Mouse (Mus musculus) liver, embryonic 12.5 days (tissue): ENCODE measurements at regions not wholly inside any gene's neighbourhood (a gene's known extent, or its start where the extent isn't known, plus 50 kb on each side); places are given as distances from the start of the nearest gene placed in this dataset.

Experiments used
- ATAC-seq: fragments of 200-750 bp; cut with Nextera tagmentation; 2 replicates; pipeline ENCODE4 v1.8.0; 2017; ENCODE audit warnings: moderate number of reproducible peaks, mild to moderate bottlenecking, moderate library complexity
- H3K27ac ChIP-seq: fragments of 300-500 bp; sonication (generic); 2 replicates; pipeline ENCODE4 v1.5.1; 2016; ENCODE audit warnings: mild to moderate bottlenecking
- H3K27me3 ChIP-seq: fragments of 300-500 bp; sonication (generic); replicated peaks from 2 replicates; pipeline ENCODE4 v1.6.1; 2016; ENCODE audit warnings: mild to moderate bottlenecking, moderate library complexity
- H3K36me3 ChIP-seq: fragments of 300-500 bp; sonication (generic); 2 replicates; pipeline ENCODE4 v1.6.1; 2016; ENCODE audit warnings: mild to moderate bottlenecking, moderate library complexity
- H3K4me1 ChIP-seq: fragments of 300-500 bp; sonication (generic); 2 replicates; pipeline ENCODE4 v1.6.1; 2016
- H3K4me2 ChIP-seq: fragments of 300-500 bp; sonication (generic); 2 replicates; pipeline ENCODE4 v1.6.1; 2016; ENCODE audit warnings: mild to moderate bottlenecking, moderate library complexity
- H3K4me3 ChIP-seq: fragments of 300-500 bp; sonication (generic); 2 replicates; pipeline ENCODE4 v1.5.1; 2016; ENCODE audit warnings: mild to moderate bottlenecking, moderate library complexity
- H3K9ac ChIP-seq: fragments of 300-500 bp; sonication (generic); 2 replicates; pipeline ENCODE4 v1.6.1; 2016; ENCODE audit warnings: mild to moderate bottlenecking, moderate library complexity
- H3K9me3 ChIP-seq: fragments of 300-500 bp; sonication (generic); replicated peaks from 2 replicates; pipeline ENCODE4 v1.6.1; 2016; ENCODE audit warnings: mild to moderate bottlenecking, moderate library complexity
- whole genome bisulfite sequencing: fragments of 180-500 bp; shearing (Covaris S2); methylation state at CpG from one replicate; pipeline ENCODE4 v1.1.7; 2016; ENCODE audit not compliant: insufficient replicate concordance; 5-methylcytosine and 5-hydroxymethylcytosine counted together

DNA sequence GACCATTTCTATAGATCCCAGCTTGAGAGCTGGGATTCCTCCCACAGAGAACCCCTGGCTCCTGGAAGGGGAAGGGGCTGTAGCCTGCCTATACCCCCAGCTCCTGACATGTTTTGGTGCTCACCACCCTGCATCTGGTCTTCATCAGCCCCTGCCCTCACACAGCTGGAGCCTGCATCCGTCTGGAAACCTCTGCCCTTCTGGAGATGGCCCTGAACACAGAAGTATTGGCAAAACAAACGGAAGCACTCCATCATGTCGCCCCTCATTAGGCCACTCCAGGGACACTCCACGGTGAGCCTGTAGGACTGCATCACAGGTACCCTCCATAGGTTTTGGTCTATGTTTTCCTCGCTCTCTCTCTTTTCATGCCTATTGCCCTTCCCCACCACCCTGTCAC, 231.3 kb downstream of the Rybp start:
- Histone ChIP-seq H3K4me2 (no peak overlapping the region), H3K9me3 (no peaks in the 10 kb centered on the region), H3K27ac (no peak overlapping the region), H3K4me3 (no peak overlapping the region), H3K27me3 (peaks cover 15% of the 10 kb centered on the region), H3K9ac (no peak overlapping the region), H3K36me3 (no peaks in the 10 kb centered on the region), H3K4me1 (no peaks in the 10 kb centered on the region)
- ATAC-seq: no peak
- WGBS: 61% methylated on average over 5 of the region's 5 CpGs

DNA sequence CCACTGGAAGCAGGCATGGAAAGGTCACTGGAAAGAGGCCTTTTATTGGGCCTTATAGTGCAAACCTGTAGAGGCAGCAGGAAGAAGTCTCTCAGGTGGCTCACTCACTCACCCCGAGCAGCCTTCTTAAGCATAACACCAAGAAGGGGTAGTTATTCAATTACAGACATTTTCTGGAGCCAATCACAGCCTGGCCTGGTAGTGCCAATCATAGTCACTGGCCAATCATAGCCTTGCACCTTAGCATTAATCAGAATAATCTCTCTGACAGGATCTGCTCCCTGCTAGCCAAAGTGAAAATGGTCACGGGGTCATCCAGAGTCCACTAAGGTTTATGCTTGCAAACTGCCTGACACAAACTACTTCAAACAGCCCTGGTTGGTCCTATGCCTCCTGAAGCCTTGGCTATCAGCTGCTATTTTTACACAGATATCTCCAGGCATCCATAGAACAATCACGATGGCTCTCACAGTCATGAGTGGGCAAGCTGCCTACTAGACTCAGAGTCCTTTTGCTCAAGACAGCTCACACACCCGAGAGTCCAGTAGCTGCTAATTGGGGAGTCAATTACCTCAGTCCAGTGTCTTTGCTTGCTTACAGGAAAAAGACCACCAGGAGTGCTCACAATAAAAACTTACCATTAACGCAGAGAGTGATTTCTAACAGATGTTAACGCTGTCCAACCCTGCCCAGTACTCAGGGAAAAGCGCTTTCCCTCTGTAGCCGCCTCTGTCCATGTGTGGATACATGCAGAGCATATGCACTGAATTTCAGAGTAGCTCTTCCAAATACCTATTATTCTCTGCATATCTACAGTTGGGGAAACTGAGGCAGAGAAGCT, 234.1 kb downstream of the Rybp start:
- 61% methylated on average over 8 of the region's 8 CpGs for WGBS
- H3K4me3 ChIP-seq: no peak overlapping the region
- H3K4me2 ChIP-seq: no peak overlapping the region
- H3K9me3 ChIP-seq: no peaks in the 10 kb centered on the region
- ATAC-seq: no peak
- H3K9ac ChIP-seq: no peak overlapping the region
- peaks cover 9% of the 10 kb centered on the region for H3K27me3 ChIP-seq
- H3K4me1 ChIP-seq: no peaks in the 10 kb centered on the region
- H3K27ac ChIP-seq: no peak overlapping the region
- no peaks in the 10 kb centered on the region for H3K36me3 ChIP-seq

DNA sequence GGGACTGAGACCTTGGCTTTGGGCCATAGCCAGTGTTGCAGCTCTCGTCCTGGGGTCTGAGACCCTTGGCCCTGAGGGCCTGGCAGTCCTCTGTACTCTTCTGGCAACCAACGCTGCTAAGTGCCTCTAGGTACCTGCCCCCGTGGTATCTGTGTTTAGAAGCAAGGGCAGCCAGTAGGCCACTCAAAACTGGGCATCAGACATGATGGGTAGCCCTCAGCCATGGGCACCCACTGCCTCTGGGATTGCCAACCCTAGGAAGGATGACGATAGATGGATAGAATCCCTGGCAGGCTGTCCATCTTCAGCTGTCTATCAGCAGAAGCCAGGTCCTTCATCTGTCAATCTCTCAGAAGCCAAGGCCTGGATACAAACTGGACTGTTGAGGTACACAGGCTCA, 234.9 kb downstream of the Rybp start:
- Histone ChIP-seq H3K4me1 (0 out of 2 replicates have a peak, but pooled peaks cover 6% of the 10 kb centered on the region), H3K4me3 (no peak overlapping the region), H3K9ac (no peak overlapping the region), H3K27ac (no peak overlapping the region), H3K36me3 (no peaks in the 10 kb centered on the region), H3K4me2 (no peak overlapping the region), H3K27me3 (peaks cover 2% of the 10 kb centered on the region), H3K9me3 (no peaks in the 10 kb centered on the region)
- 71% methylated on average over 4 of the region's 4 CpGs for WGBS
- no peak for ATAC-seq

DNA sequence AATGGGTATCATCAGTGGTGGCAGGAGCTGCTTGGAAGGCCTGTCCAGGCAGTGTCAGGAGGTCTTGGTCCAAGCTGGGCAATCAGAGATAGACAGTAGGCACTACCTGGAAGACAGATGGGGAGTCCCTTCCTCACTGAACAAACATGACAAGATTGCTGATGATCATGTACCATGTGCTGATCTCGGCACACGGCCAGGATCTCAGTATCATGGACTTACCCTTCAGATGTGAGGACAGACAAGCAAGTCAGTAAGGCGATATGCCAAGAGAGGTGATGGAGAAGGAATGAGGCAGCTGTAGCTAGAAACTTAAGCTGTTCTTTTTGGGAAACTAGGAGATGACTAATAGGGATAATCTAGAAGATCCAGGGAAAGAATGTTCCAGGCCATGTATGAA, 238.2 kb downstream of the Rybp start:
- 72% methylated on average over 3 of the region's 3 CpGs for WGBS
- no peak for ATAC-seq
- H3K4me1 ChIP-seq: peaks cover 24% of the 10 kb centered on the region; the same call in 1 of the 2 replicates

DNA sequence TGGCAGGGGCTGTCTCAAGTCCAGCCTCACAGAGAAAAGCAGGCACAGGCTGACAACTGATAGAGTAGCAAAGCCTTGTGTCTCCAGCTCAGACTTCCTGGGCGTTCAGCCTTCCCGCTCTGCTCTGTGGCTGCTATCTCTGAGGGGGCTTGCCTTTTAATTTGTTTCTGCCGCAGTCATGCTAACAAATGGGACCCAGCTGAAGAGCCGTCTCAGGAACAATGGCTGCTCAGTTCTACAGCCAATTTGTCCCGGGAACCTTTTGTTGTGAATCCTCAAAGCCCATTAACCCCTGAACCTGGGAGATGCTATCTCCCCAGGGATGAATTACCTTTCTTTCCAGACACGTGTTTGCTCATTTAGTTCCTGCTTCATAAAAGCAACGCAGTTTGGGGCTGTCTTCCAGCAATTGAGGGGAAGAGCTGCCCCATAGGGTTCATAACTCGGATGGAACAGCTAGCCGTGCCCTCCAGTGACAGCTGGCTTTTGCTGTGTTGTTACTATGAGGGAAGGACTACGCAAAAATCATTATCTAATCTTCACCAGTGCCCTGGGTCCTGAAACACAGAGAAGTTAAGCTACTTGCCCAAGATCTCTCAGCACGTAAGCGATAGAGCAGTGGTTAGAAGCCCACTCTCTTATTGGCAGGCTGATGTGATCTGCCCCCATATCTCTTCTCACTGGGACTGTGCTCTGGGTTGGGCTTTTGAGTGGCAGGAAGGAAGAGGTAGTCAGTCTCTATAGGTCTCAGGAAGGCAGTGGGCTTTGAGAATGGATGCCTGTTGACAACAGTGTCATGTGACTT, 240.9 kb downstream of the Rybp start:
- peaks cover 3% of the 10 kb centered on the region; the same call in 1 of the 2 replicates for H3K27me3 ChIP-seq
- no peaks in the 10 kb centered on the region for H3K9me3 ChIP-seq
- no peaks in the 10 kb centered on the region for H3K36me3 ChIP-seq
- H3K4me1 ChIP-seq: peaks cover 24% of the 10 kb centered on the region; the same call in 1 of the 2 replicates
- no peak overlapping the region for H3K4me3 ChIP-seq
- H3K4me2 ChIP-seq: peak overlapping the region; percentile 1
- no peak overlapping the region for H3K9ac ChIP-seq
- ATAC-seq: 0 out of 2 replicates have a peak, but pooled peaks have one; percentile 40
- no peak overlapping the region for H3K27ac ChIP-seq
- 14% methylated on average over 12 of the region's 12 CpGs for WGBS

More for the DNA sequence above, 238.2 kb downstream of the Rybp start:
- Histone ChIP-seq H3K9ac (no peak overlapping the region), H3K27me3 (no peaks in the 10 kb centered on the region; the same call in 1 of the 2 replicates), H3K36me3 (no peaks in the 10 kb centered on the region), H3K4me3 (no peak overlapping the region), H3K27ac (no peak overlapping the region), H3K9me3 (no peaks in the 10 kb centered on the region), H3K4me2 (no peak overlapping the region)

DNA sequence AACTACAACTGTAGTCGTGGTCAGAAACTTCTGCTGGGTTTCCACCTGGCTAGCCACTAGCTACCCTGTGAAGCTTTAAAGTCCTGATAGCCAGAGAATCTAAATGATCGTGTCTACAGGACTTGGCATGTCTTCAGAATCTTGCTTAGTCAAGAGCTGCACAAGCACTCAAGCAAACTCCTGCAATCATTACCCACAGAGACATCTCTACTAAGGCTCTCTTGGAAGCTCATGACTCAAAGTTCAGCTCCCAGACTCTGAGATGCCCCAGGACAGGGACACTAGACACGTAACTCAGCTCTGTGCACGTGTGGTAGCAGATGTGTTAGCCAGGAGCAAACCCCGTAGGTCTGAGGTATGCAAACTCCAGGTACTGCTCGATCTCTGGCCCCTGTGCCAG, 242.2 kb downstream of the Rybp start:
- Histone ChIP-seq H3K9me3 (no peaks in the 10 kb centered on the region), H3K27me3 (peaks cover 3% of the 10 kb centered on the region; the same call in 1 of the 2 replicates)
- ATAC-seq: no peak

DNA sequence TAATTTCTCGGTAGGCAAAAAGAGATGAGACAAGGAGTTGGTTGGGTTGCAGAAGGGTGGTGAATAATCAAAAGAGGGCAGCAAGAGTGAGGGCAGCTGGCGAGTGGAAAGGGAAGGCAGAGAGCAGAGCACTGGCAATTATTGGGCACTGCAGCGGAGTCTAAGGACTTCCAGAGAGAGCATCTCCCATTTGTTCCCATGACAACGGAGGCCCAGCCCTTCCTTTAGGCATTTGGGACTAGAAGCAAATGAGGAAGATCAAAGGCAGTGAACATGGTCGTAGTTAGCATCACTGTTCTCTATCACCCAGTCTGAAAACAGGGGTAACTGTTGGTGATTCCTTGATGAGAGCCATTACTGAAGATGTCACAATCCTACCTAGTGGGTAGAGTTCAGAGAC, 246.1 kb downstream of the Rybp start:
- no peaks in the 10 kb centered on the region for H3K36me3 ChIP-seq
- no peak overlapping the region for H3K27ac ChIP-seq
- 53% methylated on average over 5 of the region's 5 CpGs for WGBS
- H3K27me3 ChIP-seq: peaks cover 19% of the 10 kb centered on the region; the same call in 1 of the 2 replicates
- peaks cover 15% of the 10 kb centered on the region for H3K4me1 ChIP-seq
- no peak for ATAC-seq
- no peak overlapping the region for H3K4me3 ChIP-seq
- no peak overlapping the region for H3K4me2 ChIP-seq
- H3K9me3 ChIP-seq: no peaks in the 10 kb centered on the region
- no peak overlapping the region for H3K9ac ChIP-seq

More for the DNA sequence above, 242.2 kb downstream of the Rybp start:
- no peak overlapping the region for H3K27ac ChIP-seq
- H3K9ac ChIP-seq: no peak overlapping the region
- no peaks in the 10 kb centered on the region for H3K36me3 ChIP-seq
- H3K4me1 ChIP-seq: peaks cover 32% of the 10 kb centered on the region
- WGBS: 63% methylated on average over 6 of the region's 6 CpGs
- H3K4me3 ChIP-seq: no peak overlapping the region
- no peak overlapping the region for H3K4me2 ChIP-seq

DNA sequence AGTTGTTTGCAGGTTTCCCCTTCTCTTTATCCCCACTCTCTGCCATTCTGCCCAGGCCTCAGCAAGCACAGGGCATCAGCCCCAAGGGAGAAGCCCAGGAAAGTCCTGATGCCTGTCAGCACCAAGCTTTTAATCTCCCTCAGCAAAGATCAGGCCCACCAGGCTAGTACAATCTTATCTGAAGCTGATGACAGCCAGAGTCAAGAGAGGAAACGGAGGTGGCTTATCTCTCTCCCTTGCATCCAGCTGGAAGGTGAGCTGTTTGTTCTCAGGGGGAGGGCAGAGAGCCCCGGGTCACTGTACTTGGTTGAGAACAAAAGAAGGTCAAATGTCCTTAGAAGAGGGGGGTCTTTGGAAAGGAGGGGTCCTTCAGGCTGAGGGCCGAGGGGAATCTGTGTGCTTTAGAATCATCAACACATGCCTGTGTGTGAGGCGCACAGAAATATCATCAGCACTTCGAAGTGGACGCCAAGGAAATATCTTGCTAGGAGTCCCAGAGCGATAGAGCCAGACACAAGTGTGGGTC, 246.8 kb downstream of the Rybp start:
- no peak overlapping the region for H3K4me3 ChIP-seq
- peaks cover 19% of the 10 kb centered on the region; the same call in 1 of the 2 replicates for H3K27me3 ChIP-seq
- H3K4me2 ChIP-seq: no peak overlapping the region
- ATAC-seq: no peak
- no peak overlapping the region for H3K27ac ChIP-seq
- no peak overlapping the region for H3K9ac ChIP-seq
- H3K9me3 ChIP-seq: no peaks in the 10 kb centered on the region
- H3K4me1 ChIP-seq: peaks cover 9% of the 10 kb centered on the region
- H3K36me3 ChIP-seq: no peaks in the 10 kb centered on the region
- WGBS: 18% methylated on average over 7 of the region's 7 CpGs

DNA sequence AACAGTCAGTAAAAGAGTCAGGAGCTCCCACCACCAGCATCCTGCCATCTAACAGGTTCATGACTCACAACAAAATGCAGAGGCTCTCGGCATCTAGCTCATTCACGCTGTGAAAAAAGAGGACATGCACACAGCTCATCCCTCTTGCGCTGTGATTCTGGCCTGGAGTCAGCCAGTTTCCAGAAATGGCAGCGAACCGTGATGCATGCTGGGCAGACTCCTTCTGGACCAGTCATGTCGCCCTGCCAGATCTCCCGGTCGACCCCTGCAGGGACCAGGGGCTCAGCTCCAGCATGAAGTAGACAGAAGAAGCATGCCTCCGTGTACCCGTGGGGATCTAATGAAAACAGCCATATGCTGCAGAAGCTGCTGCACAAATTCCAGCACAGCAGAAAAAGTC, 254.6 kb downstream of the Rybp start:
- Histone ChIP-seq H3K9ac (no peak overlapping the region), H3K4me2 (no peak overlapping the region), H3K27me3 (peaks cover 18% of the 10 kb centered on the region; the same call in 1 of the 2 replicates), H3K4me3 (no peak overlapping the region), H3K4me1 (no peaks in the 10 kb centered on the region), H3K9me3 (no peaks in the 10 kb centered on the region), H3K36me3 (no peaks in the 10 kb centered on the region), H3K27ac (no peak overlapping the region)
- 74% methylated on average over 10 of the region's 10 CpGs for WGBS
- no peak for ATAC-seq

DNA sequence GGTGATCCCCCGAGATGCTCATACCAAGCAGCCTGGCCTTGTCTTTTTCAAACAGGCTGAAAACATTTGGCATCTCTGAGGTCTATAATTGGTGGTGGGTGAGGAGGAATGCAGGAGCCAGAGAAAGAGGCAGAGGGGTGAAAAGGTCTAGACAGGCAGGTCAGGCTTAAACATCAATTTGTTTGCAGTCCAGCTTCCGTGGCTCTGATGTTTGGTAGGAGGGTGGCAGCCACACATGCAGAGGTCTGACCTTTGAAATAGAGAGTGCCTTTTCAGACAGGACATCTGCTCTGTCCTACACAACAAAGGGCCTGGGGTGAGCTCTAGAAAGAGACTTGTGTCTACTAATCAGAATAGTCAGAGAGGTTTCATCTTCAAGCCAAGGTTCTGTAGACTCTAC, 256.8 kb downstream of the Rybp start:
- ATAC-seq: peak; percentile 60
- H3K4me1 ChIP-seq: no peaks in the 10 kb centered on the region
- 47% methylated on average over 2 of the region's 2 CpGs for WGBS
- no peak overlapping the region for H3K4me2 ChIP-seq
- no peak overlapping the region for H3K4me3 ChIP-seq
- no peaks in the 10 kb centered on the region for H3K36me3 ChIP-seq
- H3K9me3 ChIP-seq: no peaks in the 10 kb centered on the region
- H3K9ac ChIP-seq: no peak overlapping the region
- H3K27me3 ChIP-seq: peaks cover 11% of the 10 kb centered on the region; the same call in 1 of the 2 replicates
- no peak overlapping the region for H3K27ac ChIP-seq

DNA sequence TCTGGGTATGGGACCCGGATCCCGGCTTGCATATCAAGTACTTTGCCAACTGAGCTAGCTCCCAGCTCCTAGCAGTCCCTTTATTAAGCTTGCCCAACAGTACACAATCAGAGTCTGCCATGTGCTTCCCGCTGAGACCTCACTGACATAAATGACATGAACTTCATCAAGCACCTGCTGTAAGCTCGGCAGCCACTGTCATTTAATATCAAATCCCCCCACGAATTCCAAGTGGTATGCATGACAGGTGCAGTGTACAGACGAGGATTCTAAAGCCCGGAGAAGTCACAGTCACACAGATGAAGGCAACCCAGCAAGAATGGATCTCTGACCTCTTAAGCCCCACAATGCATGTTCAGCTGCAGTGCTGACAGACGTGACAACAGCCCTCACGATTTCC, 257.3 kb downstream of the Rybp start:
- Histone ChIP-seq H3K27me3 (peaks cover 11% of the 10 kb centered on the region; the same call in 1 of the 2 replicates), H3K9ac (no peak overlapping the region), H3K4me2 (no peak overlapping the region), H3K4me1 (no peaks in the 10 kb centered on the region), H3K4me3 (no peak overlapping the region), H3K9me3 (no peaks in the 10 kb centered on the region), H3K36me3 (no peaks in the 10 kb centered on the region), H3K27ac (no peak overlapping the region)
- ATAC-seq: no peak
- 58% methylated on average over 9 of the region's 9 CpGs for WGBS

DNA sequence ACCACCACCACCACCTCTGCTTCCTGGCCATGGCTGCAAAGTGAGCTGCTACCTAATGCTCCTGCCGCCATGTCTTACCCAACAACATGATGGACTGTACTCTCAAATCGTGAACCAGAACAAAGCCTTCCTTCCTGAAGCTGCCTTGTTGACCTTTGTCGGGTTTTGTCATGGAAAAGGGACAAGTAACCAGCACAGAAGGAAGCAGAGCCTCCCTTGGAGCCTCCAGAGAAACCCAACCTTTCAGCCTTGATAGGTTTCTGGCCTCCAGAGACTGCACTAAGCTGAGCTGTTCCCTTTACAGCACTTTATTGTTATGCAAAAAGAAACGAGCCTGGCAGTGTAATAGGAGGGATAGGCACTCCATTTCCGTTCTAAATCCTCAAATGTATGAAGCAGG, 259.8 kb downstream of the Rybp start:
- H3K27ac ChIP-seq: no peak overlapping the region
- H3K4me3 ChIP-seq: no peak overlapping the region
- peaks cover 11% of the 10 kb centered on the region; the same call in 1 of the 2 replicates for H3K27me3 ChIP-seq
- WGBS: 36% methylated on average over 5 of the region's 5 CpGs
- no peak for ATAC-seq
- H3K9me3 ChIP-seq: no peaks in the 10 kb centered on the region
- H3K4me1 ChIP-seq: no peaks in the 10 kb centered on the region
- no peak overlapping the region for H3K9ac ChIP-seq
- no peak overlapping the region for H3K4me2 ChIP-seq
- H3K36me3 ChIP-seq: no peaks in the 10 kb centered on the region
